Mouse (Mus musculus) limb, embryonic 11.5 days (tissue): ENCODE data around the gene Sox15. TPM values are rescaled to one million over a fixed set of nuclear protein-coding genes. Genes with fewer than 3 reads are reported as not detected.

ENCODE experiments used
- ATAC-seq: fragments of 200-750 bp; cut with Nextera tagmentation; 2 replicates; pipeline ENCODE4 v1.8.0; 2017; ENCODE audit warnings: low read depth; ENCODE audit not compliant: insufficient number of reproducible peaks, low FRiP score, low TSS enrichment
- DNase-seq: peaks from one replicate; pipeline ENCODE4 v3.0.0-alpha.2; 2015; ENCODE audit warnings: low spot score
- H3K27ac ChIP-seq: fragments of 300-500 bp; sonication (generic); replicated peaks from 2 replicates; pipeline ENCODE4 v1.5.1; 2014; ENCODE audit warnings: low read depth, mild to moderate bottlenecking, low read length
- H3K27me3 ChIP-seq: fragments of 300-500 bp; sonication (generic); 2 replicates; pipeline ENCODE4 v1.6.1; 2014; ENCODE audit warnings: mild to moderate bottlenecking, low read length, mixed read lengths; ENCODE audit not compliant: control insufficient read depth, insufficient read depth
- H3K36me3 ChIP-seq: fragments of 300-500 bp; sonication (generic); 2 replicates; pipeline ENCODE4 v1.6.1; 2014; ENCODE audit warnings: mild to moderate bottlenecking, low read length, moderate library complexity, mixed read lengths; ENCODE audit not compliant: control insufficient read depth, insufficient read depth
- H3K4me1 ChIP-seq: fragments of 300-500 bp; sonication (generic); 2 replicates; pipeline ENCODE4 v1.6.1; 2014; ENCODE audit warnings: low read length, mixed read lengths; ENCODE audit not compliant: control insufficient read depth, insufficient read depth
- H3K4me2 ChIP-seq: fragments of 300-500 bp; sonication (generic); 2 replicates; pipeline ENCODE4 v1.6.1; 2014; ENCODE audit warnings: low read depth, mild to moderate bottlenecking, moderate library complexity; ENCODE audit not compliant: severe bottlenecking
- H3K4me3 ChIP-seq: fragments of 300-500 bp; sonication (generic); 2 replicates; pipeline ENCODE4 v1.5.1; 2014; ENCODE audit warnings: low read depth, low read length
- H3K9ac ChIP-seq: fragments of 300-500 bp; sonication (generic); 2 replicates; pipeline ENCODE4 v1.6.1; 2014; ENCODE audit warnings: mild to moderate bottlenecking, low read length
- H3K9me3 ChIP-seq: fragments of 300-500 bp; sonication (generic); 2 replicates; pipeline ENCODE4 v1.6.1; 2016; ENCODE audit warnings: low read length; ENCODE audit not compliant: control insufficient read depth
- WGBS: fragments of 180-500 bp; shearing (Covaris S2); extraction: QIAGEN DNeasy Blood & Tissue Kit; methylation state at CpG from one replicate; pipeline ENCODE4 v1.1.7; 2014; 5-methylcytosine and 5-hydroxymethylcytosine counted together
- polyA plus RNA-seq: library from polyadenylated mRNA; unstranded; fragments of >200 nt; fragmentation: Nextera tagmentation; extraction: Ambion mirVana; gene quantifications from 2 replicates; pipeline ENCODE4 v1.2.1, GENCODE M21; 2014

Sox15 gene
- polyA plus RNA-seq = 0.17 TPM in 1 of 2 replicates, not detected in the other

- 0 out of 2 replicates have a peak within 1 kb of the TSS, but pooled peaks have one; percentile 18 for H3K9ac ChIP-seq
- H3K4me3 ChIP-seq = peak within 1 kb of the TSS; percentile 1; the same call in 1 of the 2 replicates
- no peaks in the 10 kb centered on the region for H3K9me3 ChIP-seq
- WGBS = 26% methylated on average over 34 of the region's 34 CpGs
- H3K27ac ChIP-seq = peak within 1 kb of the TSS; percentile 65
- ATAC-seq = peak; percentile 65; the same call in 1 of the 2 replicates
- H3K4me2 ChIP-seq = peak within 1 kb of the TSS; percentile 12; the same call in 1 of the 2 replicates
- peaks cover 19% of the 10 kb centered on the region for H3K4me1 ChIP-seq
- peaks cover 44% of the 10 kb centered on the region for H3K36me3 ChIP-seq
- no peaks in the 10 kb centered on the region for H3K27me3 ChIP-seq
- peak; percentile 86 for DNase-seq
Measured at GRCm38 (mm10) chr11:69655264-69656064, at the start of gene Sox15. Gene Sox15 (plus strand): TSS chr11:69655314.

GRCm38 (mm10) chr11:69605726-69606490, 49.2 kb upstream of the Sox15 start, which contains the start of gene Atp1b2:
Gene Atp1b2 (minus strand): TSS chr11:69605942.
- peaks cover 7% of the 10 kb centered on the region for H3K4me1 ChIP-seq
- 2% methylated on average over 32 of the region's 32 CpGs for WGBS

GRCm38 (mm10) chr11:69606491-69606795, 48.7 kb upstream of the Sox15 start:
- Histone ChIP-seq H3K27ac (no peak overlapping the region), H3K36me3 (no peaks in the 10 kb centered on the region), H3K4me1 (peaks cover 7% of the 10 kb centered on the region), H3K9ac (no peak overlapping the region), H3K4me2 (peak overlapping the region; percentile 99), H3K27me3 (peaks cover 11% of the 10 kb centered on the region; the same call in 1 of the 2 replicates), H3K9me3 (no peaks in the 10 kb centered on the region), H3K4me3 (peak overlapping the region; percentile 44; the same call in 1 of the 2 replicates)
- ATAC-seq (no peak), DNase-seq (no peak)
- 51% methylated on average over 2 of the region's 2 CpGs for WGBS

More at GRCm38 (mm10) chr11:69605726-69606490, 49.2 kb upstream of the Sox15 start, which contains the start of gene Atp1b2:
- Histone ChIP-seq H3K9ac (peak within 1 kb of the TSS; percentile 67), H3K9me3 (no peaks in the 10 kb centered on the region), H3K27me3 (peaks cover 11% of the 10 kb centered on the region; the same call in 1 of the 2 replicates), H3K36me3 (no peaks in the 10 kb centered on the region), H3K27ac (no peak within 1 kb of the TSS), H3K4me3 (peak within 1 kb of the TSS; percentile 44), H3K4me2 (peak within 1 kb of the TSS; percentile 99)
- DNase-seq (peak; percentile 75), ATAC-seq (peak; percentile 70)

DNA sequence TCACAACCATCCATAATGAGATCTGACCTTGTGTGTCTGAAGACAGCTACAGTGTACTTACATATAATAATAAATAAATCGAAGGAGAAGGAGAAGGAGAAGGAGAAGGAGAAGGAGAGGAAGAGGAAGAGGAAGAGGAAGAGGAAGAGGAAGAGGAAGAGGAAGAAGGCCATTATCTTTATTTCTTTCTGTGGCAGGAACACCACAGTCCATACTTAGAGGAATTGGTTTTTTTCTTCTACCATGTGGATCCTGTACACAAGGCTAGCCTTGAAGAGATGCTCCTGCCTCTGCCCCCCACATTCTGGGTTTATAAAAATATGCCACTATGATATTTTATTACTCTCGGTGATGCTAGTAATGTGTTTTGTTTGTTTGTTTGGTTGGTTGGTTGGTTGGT, 48.3 kb upstream of the Sox15 start:
- 77% methylated on average over 2 of the region's 2 CpGs for WGBS
- no peak overlapping the region for H3K9ac ChIP-seq
- H3K27ac ChIP-seq = no peak overlapping the region
- H3K4me2 ChIP-seq = no peak overlapping the region
- no peaks in the 10 kb centered on the region for H3K9me3 ChIP-seq
- H3K36me3 ChIP-seq = no peaks in the 10 kb centered on the region
- peaks cover 11% of the 10 kb centered on the region; the same call in 1 of the 2 replicates for H3K27me3 ChIP-seq
- H3K4me1 ChIP-seq = peaks cover 7% of the 10 kb centered on the region
- DNase-seq (no peak), ATAC-seq (no peak)
- H3K4me3 ChIP-seq = no peak overlapping the region

DNA sequence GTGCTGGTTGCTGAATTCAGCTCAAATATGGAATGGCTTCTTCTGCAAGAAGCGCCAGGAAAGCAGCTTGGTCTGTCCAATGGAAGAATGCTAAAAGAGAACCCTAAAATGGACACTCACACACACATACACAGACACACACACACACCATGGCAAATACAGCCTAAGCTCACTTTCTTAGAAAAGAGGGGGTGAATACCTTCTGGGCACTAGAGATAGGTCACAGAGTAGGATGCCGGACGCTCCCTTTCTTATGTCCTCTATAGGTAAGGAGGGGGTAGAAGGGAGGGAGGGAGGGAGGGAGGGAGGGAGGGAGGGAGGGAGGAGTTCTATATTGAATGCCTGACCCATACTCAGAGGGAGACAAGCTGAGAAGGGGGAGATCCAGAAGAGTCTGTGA, 46.6 kb upstream of the Sox15 start:
- no peak for ATAC-seq
- Histone ChIP-seq H3K27me3 (peaks cover 11% of the 10 kb centered on the region; the same call in 1 of the 2 replicates), H3K9me3 (no peaks in the 10 kb centered on the region), H3K4me3 (no peak overlapping the region), H3K4me2 (no peak overlapping the region), H3K36me3 (no peaks in the 10 kb centered on the region), H3K4me1 (peaks cover 7% of the 10 kb centered on the region), H3K9ac (no peak overlapping the region), H3K27ac (no peak overlapping the region)
- 94% methylated on average over 3 of the region's 3 CpGs for WGBS
- no peak for DNase-seq

GRCm38 (mm10) chr11:69609416-69609815, 45.7 kb upstream of the Sox15 start:
- H3K9me3 ChIP-seq = no peaks in the 10 kb centered on the region
- ATAC-seq (no peak), DNase-seq (no peak)
- no peak overlapping the region for H3K27ac ChIP-seq
- peaks cover 7% of the 10 kb centered on the region for H3K4me1 ChIP-seq
- H3K4me2 ChIP-seq = no peak overlapping the region
- H3K9ac ChIP-seq = no peak overlapping the region
- no peaks in the 10 kb centered on the region for H3K36me3 ChIP-seq
- 60% methylated on average over 7 of the region's 7 CpGs for WGBS
- no peak overlapping the region for H3K4me3 ChIP-seq
- H3K27me3 ChIP-seq = peaks cover 8% of the 10 kb centered on the region; the same call in 1 of the 2 replicates

DNA sequence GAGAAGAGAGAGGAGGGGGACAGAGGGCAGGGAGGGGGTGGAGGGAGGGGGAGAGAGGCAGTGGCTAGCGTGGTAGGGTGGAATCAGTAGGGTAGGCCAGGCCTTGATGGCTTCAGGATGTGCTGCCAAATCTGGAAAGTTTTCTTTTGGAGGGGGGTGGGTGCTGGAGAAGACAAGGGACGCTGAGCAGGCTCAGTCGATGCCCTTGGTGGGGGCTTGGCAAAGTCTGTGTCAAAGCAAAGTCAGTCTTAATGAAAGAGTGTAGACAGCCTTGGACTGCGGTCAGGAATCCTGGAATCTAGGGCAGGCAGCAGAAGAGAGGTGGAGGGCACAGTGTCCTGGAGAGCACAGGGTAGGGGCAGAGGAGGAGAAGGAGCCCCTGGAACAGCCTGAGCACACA, 44.2 kb upstream of the Sox15 start:
- Histone ChIP-seq H3K27me3 (no peaks in the 10 kb centered on the region), H3K36me3 (no peaks in the 10 kb centered on the region), H3K4me1 (no peaks in the 10 kb centered on the region), H3K9me3 (no peaks in the 10 kb centered on the region), H3K4me3 (no peak overlapping the region), H3K27ac (no peak overlapping the region), H3K4me2 (no peak overlapping the region), H3K9ac (no peak overlapping the region)
- DNase-seq (no peak), ATAC-seq (no peak)
- WGBS = 67% methylated on average over 4 of the region's 4 CpGs

GRCm38 (mm10) chr11:69613553-69614256, 41.4 kb upstream of the Sox15 start:
- Histone ChIP-seq H3K9me3 (no peaks in the 10 kb centered on the region), H3K9ac (peak overlapping the region; percentile 35; the same call in 1 of the 2 replicates), H3K36me3 (no peaks in the 10 kb centered on the region), H3K4me3 (no peak overlapping the region), H3K4me2 (no peak overlapping the region), H3K27me3 (no peaks in the 10 kb centered on the region), H3K4me1 (no peaks in the 10 kb centered on the region), H3K27ac (no peak overlapping the region)
- ATAC-seq (no peak), DNase-seq (peak; percentile 94)
- WGBS = 12% methylated on average over 18 of the region's 19 CpGs
